Mouse (Mus musculus): ENCODE results near the gene Pfdn6. TPM values are rescaled to one million over a fixed set of nuclear protein-coding genes. Genes with fewer than 3 reads are reported as not detected.

Pfdn6 gene
- total and polyA plus RNA-seq, 3 experiments = 28.0 to 81.0 (median 77.7) TPM

DNA sequence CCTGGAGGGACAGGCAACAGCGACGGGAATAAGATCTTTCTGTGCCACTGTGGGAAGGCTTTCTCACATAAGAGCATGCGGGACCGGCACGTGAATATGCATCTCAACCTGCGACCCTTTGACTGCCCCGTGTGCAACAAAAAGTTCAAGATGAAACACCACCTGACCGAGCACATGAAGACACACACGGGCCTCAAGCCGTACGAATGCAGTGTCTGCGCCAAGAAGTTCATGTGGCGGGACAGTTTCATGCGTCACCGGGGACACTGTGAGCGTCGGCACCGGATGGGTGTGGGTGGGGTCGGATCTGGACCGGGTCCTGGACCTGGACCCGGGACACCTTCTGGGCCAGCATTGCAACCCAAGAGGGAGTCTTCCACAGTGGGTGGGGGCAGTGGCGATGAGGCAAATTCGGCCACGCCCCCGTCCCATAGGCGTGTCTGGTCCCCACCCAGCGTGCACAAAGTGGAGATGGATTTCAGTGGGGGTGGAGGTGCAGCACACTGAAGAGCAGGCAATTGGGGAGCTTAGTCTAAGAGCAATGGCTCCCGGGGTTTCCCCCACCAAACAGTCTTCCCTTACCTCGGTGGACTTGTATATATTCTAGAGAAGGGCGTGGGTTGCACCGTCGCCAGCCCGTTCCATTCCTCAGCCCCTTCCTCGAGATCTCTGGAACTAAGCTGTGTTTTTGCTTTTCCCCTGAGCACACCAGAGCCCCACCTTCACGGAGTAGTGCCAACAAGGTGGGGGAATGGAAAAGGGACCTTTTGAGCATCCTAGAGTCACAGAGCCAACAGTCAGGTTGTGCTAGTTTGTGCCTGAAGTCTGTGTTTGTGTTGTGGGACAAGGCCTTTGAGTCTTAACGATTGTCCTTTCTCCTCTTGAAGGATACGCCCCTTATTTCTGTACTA is 21.6 kb downstream of the Pfdn6 start:
- Histone ChIP-seq H3K4me3 (peak overlapping the region; percentile 75), H3K36me3 (ENCODE audit: control insufficient read depth, insufficient read depth, low read length) (peaks cover 3% of the 10 kb centered on the region; the same call in 1 of the 2 replicates), H3K27me3 (ENCODE audit: control insufficient read depth, insufficient read depth, low read length) (no peaks in the 10 kb centered on the region), H3K27ac (peak overlapping the region; percentile 92), H3K9ac (ENCODE audit: low read depth, low read length) (0 out of 2 replicates have a peak overlapping the region, but pooled peaks have one; percentile 85), H3K4me1 (ENCODE audit: control insufficient read depth, insufficient read depth, low read length) (peaks cover 4% of the 10 kb centered on the region), H3K79me2 (replicated peaks; ENCODE audit: control insufficient read depth, insufficient read depth, low read length) (no peaks in the 10 kb centered on the region)
- peak; percentile 66 to 68 for DNase-seq
- WGBS = 54% methylated on average over 37 of the region's 37 CpGs
- no peak for TF ChIP-seq POLR2A (IDR thresholded peaks at IDR 0.05; ENCODE audit: insufficient read depth, low read depth, low read length)
- 0 out of 2 replicates have a peak, but pooled peaks have one; percentile 29 for TF ChIP-seq EP300 (IDR thresholded peaks at IDR 0.05; ENCODE audit: insufficient read depth, low read depth, low read length)
- TF ChIP-seq CTCF (IDR thresholded peaks at IDR 0.05) = no peak
- intact Hi-C loops (cut with DNase I) = no loop called here

DNA sequence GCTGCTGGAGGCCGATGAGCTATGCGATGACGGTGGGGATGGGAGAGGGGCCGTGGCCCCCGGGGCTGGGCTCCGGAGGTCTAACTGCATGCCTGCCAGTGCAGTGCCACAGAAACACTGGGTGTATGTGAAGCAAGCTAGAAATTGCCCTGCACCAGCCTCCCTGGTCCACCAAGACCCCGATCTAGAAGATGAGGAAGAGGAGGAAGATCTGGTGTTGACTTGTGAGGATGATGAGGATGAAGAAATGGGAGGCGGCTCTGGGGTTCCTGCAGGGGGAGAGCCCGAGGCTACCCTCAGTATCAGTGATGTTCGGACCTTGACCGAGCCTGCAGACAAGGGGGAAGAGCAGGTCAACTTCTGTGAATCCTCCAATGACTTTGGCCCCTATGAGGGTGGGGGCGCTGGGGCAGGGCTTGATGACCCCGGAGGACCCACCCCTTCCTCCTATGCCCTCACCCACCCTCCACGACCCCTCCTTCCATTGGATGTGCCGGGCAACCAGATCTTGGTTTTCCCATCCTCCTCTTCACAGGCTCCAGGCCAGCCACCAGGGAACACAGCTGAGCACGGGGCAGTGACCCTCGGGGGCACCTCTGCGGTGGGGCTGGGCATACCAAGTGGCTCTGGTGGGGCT is 22.4 kb downstream of the Pfdn6 start:
- no peak overlapping the region for H3K4me3 ChIP-seq
- peaks cover 4% of the 10 kb centered on the region for H3K4me1 ChIP-seq (ENCODE audit: control insufficient read depth, insufficient read depth, low read length)
- TF ChIP-seq EP300 (IDR thresholded peaks at IDR 0.05; ENCODE audit: insufficient read depth, low read depth, low read length) (no peak), CTCF (IDR thresholded peaks at IDR 0.05) (no peak), POLR2A (IDR thresholded peaks at IDR 0.05; ENCODE audit: insufficient read depth, low read depth, low read length) (no peak)
- H3K36me3 ChIP-seq (ENCODE audit: control insufficient read depth, insufficient read depth, low read length) = peaks cover 3% of the 10 kb centered on the region; the same call in 1 of the 2 replicates
- no peak overlapping the region for H3K9ac ChIP-seq (ENCODE audit: low read depth, low read length)
- WGBS = 82% methylated on average over 18 of the region's 18 CpGs
- DNase-seq = peak in 1 of 2 experiments; percentile 24
- intact Hi-C loops (cut with DNase I) = no loop called here
- no peak overlapping the region for H3K27ac ChIP-seq
- H3K79me2 ChIP-seq (replicated peaks; ENCODE audit: control insufficient read depth, insufficient read depth, low read length) = no peaks in the 10 kb centered on the region
- H3K27me3 ChIP-seq (ENCODE audit: control insufficient read depth, insufficient read depth, low read length) = no peaks in the 10 kb centered on the region

DNA sequence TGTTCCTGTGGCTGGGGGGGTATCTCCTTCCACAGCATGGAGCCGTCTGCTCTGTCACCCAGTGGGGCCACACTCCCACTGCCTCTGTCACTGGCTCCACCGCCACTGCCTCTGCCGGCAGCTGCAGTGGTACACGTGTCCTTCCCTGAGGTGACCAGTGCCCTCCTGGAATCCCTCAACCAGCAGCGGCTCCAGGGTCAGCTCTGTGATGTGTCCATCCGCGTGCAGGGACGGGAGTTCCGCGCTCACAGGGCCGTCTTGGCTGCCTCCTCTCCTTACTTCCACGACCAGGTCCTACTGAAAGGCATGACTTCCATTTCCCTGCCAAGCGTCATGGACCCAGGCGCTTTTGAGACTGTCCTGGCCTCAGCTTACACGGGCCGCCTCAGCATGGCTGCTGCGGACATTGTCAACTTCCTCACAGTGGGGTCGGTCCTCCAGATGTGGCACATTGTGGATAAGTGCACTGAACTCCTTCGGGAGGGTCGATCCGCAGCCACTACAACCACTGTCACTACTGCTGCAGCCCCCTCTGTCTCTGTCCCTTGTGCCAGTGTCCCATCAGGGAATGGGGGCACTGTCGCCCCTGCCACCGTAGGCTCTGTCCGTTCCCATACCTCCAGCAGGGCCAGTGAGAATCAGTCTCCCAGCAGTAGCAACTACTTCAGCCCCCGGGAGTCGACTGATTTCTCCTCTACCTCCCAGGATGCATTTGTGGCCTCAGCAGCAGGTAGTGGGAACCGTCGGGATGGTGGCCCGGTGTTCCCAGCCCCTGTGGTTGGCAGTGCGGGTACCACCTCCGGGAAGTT is 23.1 kb downstream of the Pfdn6 start:
- WGBS = 70% methylated on average over 31 of the region's 31 CpGs
- Histone ChIP-seq H3K9ac (ENCODE audit: low read depth, low read length) (no peak overlapping the region), H3K27me3 (ENCODE audit: control insufficient read depth, insufficient read depth, low read length) (no peaks in the 10 kb centered on the region), H3K4me3 (peak overlapping the region; percentile 59; the same call in 1 of the 2 replicates), H3K4me1 (ENCODE audit: control insufficient read depth, insufficient read depth, low read length) (peaks cover 4% of the 10 kb centered on the region), H3K27ac (peak overlapping the region; percentile 62; the same call in 1 of the 2 replicates), H3K79me2 (replicated peaks; ENCODE audit: control insufficient read depth, insufficient read depth, low read length) (no peaks in the 10 kb centered on the region), H3K36me3 (ENCODE audit: control insufficient read depth, insufficient read depth, low read length) (peaks cover 3% of the 10 kb centered on the region; the same call in 1 of the 2 replicates)
- DNase-seq = no peak
- TF ChIP-seq CTCF (IDR thresholded peaks at IDR 0.05) (no peak), POLR2A (IDR thresholded peaks at IDR 0.05; ENCODE audit: insufficient read depth, low read depth, low read length) (no peak), EP300 (IDR thresholded peaks at IDR 0.05; ENCODE audit: insufficient read depth, low read depth, low read length) (no peak)
- intact Hi-C loops (cut with DNase I) = no loop called here

DNA sequence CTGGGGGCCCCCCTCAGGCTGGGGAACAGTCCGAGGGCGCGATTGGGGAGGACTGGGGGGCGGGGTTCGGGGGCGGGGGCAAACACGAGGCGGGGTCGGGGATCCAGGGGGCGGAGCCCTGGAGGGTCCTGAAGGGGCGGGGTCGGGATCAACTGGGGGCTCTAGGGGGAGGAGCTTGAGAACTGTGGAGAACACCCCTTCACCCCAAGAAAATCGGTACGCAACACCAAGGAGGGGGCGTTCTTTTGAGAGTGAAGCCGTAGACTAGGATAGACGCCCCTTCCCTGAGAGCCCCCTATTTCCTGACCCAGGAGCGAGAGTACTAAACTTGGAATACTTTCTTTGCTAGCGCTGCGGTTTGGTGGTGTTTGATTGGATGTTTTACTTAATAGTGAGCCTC is 23.8 kb downstream of the Pfdn6 start:
- no peak for DNase-seq
- H3K36me3 ChIP-seq (ENCODE audit: control insufficient read depth, insufficient read depth, low read length) = peaks cover 3% of the 10 kb centered on the region; the same call in 1 of the 2 replicates
- WGBS = under 1% methylated on average over 18 of the region's 20 CpGs
- TF ChIP-seq EP300 (IDR thresholded peaks at IDR 0.05; ENCODE audit: insufficient read depth, low read depth, low read length) = no peak
- H3K9ac ChIP-seq (ENCODE audit: low read depth, low read length) = peak overlapping the region; percentile 33
- H3K4me3 ChIP-seq = peak overlapping the region; percentile 59
- H3K4me1 ChIP-seq (ENCODE audit: control insufficient read depth, insufficient read depth, low read length) = peaks cover 4% of the 10 kb centered on the region
- intact Hi-C loops (cut with DNase I) = no loop called here
- H3K79me2 ChIP-seq (replicated peaks; ENCODE audit: control insufficient read depth, insufficient read depth, low read length) = no peaks in the 10 kb centered on the region
- H3K27me3 ChIP-seq (ENCODE audit: control insufficient read depth, insufficient read depth, low read length) = no peaks in the 10 kb centered on the region
- H3K27ac ChIP-seq = peak overlapping the region; percentile 62

DNA sequence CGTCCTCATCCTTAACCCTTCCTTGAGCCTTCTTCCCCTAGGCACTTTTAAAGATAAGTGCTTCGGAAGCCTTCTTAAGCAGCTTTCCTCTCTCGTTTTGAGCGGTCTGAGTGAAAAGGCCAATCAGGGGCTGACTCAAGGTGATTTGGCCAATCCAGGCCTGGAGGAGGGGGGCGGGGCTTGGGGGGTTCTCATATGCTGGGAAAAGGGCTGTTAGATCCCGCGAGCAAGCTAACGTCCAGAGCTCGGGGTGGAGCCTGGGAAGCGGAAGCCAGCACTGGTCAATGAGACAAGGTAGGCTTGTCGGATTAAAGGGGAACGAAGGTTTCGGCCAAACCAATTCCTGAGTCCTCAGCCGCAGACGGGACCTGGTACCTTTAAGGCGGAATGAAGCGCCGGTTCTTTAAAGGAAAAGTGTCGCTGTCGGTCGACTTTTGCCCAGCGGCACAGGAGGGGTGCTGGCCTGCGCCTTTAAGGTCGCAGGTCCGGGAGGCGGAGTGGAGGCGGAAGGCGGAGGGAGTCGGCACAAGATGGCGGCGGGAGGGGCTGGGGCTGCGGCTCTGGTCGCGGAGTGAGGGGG is 24.4 kb downstream of the Pfdn6 start, which contains the start of the genes Tapbp and Zbtb22:
Gene Tapbp, plus strand, starts transcription at position 229 of the 580 bp plus-strand sequence.
Gene Zbtb22, plus strand, starts transcription at position 234 of the 580 bp plus-strand sequence.
- intact Hi-C loops (cut with DNase I) = no loop called here
- H3K36me3 ChIP-seq (ENCODE audit: control insufficient read depth, insufficient read depth, low read length) = peaks cover 3% of the 10 kb centered on the region; the same call in 1 of the 2 replicates

More for the DNA sequence above, 24.4 kb downstream of the Pfdn6 start, which contains the start of the genes Tapbp and Zbtb22:
- Histone ChIP-seq H3K9ac (ENCODE audit: low read depth, low read length) (peak within 1 kb of the TSS; percentile 33), H3K27me3 (ENCODE audit: control insufficient read depth, insufficient read depth, low read length) (no peaks in the 10 kb centered on the region), H3K4me3 (peak within 1 kb of the TSS; percentile 59), H3K4me1 (ENCODE audit: control insufficient read depth, insufficient read depth, low read length) (peaks cover 4% of the 10 kb centered on the region), H3K79me2 (replicated peaks; ENCODE audit: control insufficient read depth, insufficient read depth, low read length) (no peaks in the 10 kb centered on the region), H3K27ac (peak within 1 kb of the TSS; percentile 62)
- under 1% methylated on average over 34 of the region's 34 CpGs for WGBS
- DNase-seq = peak; percentile 95 to 97
- no peak for TF ChIP-seq CTCF (IDR thresholded peaks at IDR 0.05)
- TF ChIP-seq EP300 (IDR thresholded peaks at IDR 0.05; ENCODE audit: insufficient read depth, low read depth, low read length) = peak; percentile 74; the same call in 1 of the 2 replicates
- peak; percentile 50; the same call in 1 of the 2 replicates for TF ChIP-seq POLR2A (IDR thresholded peaks at IDR 0.05; ENCODE audit: insufficient read depth, low read depth, low read length)
